Mouse (Mus musculus): ENCODE data around the gene Traf7.

Gene Traf7

GRCm38 (mm10) chr17:24544613-24545012 is 16.9 kb upstream of the Traf7 start:
- DNase-seq = no peak

- peak; percentile 75 for DNase-seq
Observed at GRCm38 (mm10) chr17:24540375-24540774, 12.6 kb upstream of the Traf7 start.

GRCm38 (mm10) chr17:24538950-24539349 is 11.2 kb upstream of the Traf7 start:
- DNase-seq = peak; percentile 60

- DNase-seq = no peak
Observed at GRCm38 (mm10) chr17:24537536-24537935, 9.8 kb upstream of the Traf7 start.

GRCm38 (mm10) chr17:24535300-24535699 is 7.6 kb upstream of the Traf7 start:
- no peak for DNase-seq

- DNase-seq = no peak
Observed at GRCm38 (mm10) chr17:24534160-24534718, 6.5 kb upstream of the Traf7 start, which contains the start of gene Rab26. Gene Rab26, minus strand, starts transcription at chr17:24534210.

- DNase-seq = peak; percentile 91
Observed at GRCm38 (mm10) chr17:24533099-24533992, 5.6 kb upstream of the Traf7 start.

GRCm38 (mm10) chr17:24532045-24532444 is 4.3 kb upstream of the Traf7 start:
- no peak for DNase-seq

- no peak for DNase-seq
Observed at GRCm38 (mm10) chr17:24531064-24531463, 3.3 kb upstream of the Traf7 start.

GRCm38 (mm10) chr17:24530361-24531050 is 2.8 kb upstream of the Traf7 start:
- no peak for DNase-seq

- no peak for DNase-seq
Observed at GRCm38 (mm10) chr17:24529883-24530282, 2.1 kb upstream of the Traf7 start.

GRCm38 (mm10) chr17:24529007-24529451 is 1.3 kb upstream of the Traf7 start:
- peak; percentile 70 for DNase-seq

- DNase-seq = no peak
Observed at GRCm38 (mm10) chr17:24528560-24528918, 801 bp upstream of the Traf7 start.

- peak; percentile 40 for DNase-seq
Observed at GRCm38 (mm10) chr17:24527315-24527714, 423 bp downstream of the Traf7 start.

- no peak for DNase-seq
Observed at GRCm38 (mm10) chr17:24524734-24525133, 3.0 kb downstream of the Traf7 start.

- no peak for DNase-seq
Observed at GRCm38 (mm10) chr17:24520450-24520849, 7.3 kb downstream of the Traf7 start.

- peak; percentile 25 for DNase-seq
Observed at GRCm38 (mm10) chr17:24514270-24515257, 13.2 kb downstream of the Traf7 start.

- DNase-seq = peak; percentile 73
Observed at GRCm38 (mm10) chr17:24513609-24514008, 14.1 kb downstream of the Traf7 start.

- DNase-seq = no peak
Observed at GRCm38 (mm10) chr17:24507806-24508460, 19.8 kb downstream of the Traf7 start.

GRCm38 (mm10) chr17:24507129-24507664 is 20.5 kb downstream of the Traf7 start:
- DNase-seq = no peak

GRCm38 (mm10) chr17:24506332-24507070 is 21.2 kb downstream of the Traf7 start:
- DNase-seq = no peak
